Mouse (Mus musculus): Measurements from ENCODE around the gene Snrpf. TPM values are rescaled to one million over a fixed set of nuclear protein-coding genes. Genes with fewer than 3 reads are reported as not detected.

Gene Snrpf
- 158 and 236 TPM in 2 replicates for polyA plus RNA-seq (2012; rRNA removed)

DNA sequence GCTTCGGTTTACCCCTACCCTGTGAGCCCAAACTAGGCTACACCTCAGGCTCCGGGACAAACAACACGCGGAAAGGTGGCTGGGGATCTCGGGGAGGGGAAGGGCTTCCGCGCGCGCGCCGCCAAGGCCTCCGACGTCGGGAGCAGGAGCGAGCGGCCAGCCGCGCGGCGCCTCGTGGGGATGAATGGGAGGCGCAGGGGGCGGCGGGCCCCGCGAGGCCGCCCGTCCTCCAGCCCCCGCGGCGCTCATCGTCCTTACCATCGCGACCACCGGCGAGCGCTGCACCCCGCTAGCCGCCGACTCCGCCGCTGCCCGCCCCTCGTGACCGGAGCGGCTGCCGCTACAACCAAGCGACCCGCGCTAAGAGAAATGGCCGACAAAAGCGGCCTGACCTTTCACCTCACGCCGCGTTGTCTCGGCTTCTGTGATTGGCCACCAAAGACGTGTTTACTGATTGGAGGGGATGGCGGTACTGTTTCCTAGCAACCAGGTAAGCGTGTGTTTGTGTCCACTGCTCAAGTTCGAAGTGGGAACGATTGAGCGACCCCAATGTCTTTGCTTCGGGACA is at the start of gene Snrpf:
Gene Snrpf (minus strand): TSS at position 426 of the 568 bp plus-strand sequence.

DNA sequence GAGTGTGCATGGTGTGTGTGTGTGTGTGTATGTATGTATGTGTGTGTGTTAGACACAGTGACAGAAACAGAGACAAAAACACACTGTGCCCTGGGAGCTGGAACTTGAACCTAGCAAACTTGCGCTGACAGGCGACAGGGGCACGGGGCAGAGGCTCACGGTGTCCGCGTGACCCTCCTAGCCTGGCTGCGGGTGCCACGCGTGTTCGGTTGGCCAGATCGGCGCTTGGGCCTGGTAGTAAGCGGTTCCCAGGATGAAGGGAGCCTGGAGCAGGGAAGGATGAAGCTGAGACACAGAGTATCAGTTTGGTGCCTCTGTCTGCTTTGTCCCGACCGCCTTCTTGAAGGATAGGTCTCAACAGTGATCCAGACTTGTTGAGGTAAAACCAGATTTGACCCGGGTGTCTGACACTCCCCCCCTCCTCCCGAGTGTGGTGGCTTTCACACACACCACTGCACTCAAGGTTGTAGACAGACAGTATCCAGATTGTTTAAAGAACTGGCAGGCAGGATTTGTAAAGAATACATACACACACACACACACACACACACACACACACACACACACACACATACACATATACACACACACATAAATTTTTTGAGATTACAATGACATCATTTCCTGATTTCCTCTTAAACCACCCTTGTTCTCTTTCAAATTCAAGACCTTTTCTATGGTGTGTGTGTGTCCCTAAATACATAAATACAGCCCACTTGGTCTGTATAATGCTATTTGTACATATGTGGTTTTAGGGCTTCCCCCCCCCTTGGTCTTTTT is 48.9 kb downstream of the Snrpf start, which contains the start of gene Ccdc38:
Gene Ccdc38 (plus strand): TSS at position 202 of the 780 bp plus-strand sequence.

DNA sequence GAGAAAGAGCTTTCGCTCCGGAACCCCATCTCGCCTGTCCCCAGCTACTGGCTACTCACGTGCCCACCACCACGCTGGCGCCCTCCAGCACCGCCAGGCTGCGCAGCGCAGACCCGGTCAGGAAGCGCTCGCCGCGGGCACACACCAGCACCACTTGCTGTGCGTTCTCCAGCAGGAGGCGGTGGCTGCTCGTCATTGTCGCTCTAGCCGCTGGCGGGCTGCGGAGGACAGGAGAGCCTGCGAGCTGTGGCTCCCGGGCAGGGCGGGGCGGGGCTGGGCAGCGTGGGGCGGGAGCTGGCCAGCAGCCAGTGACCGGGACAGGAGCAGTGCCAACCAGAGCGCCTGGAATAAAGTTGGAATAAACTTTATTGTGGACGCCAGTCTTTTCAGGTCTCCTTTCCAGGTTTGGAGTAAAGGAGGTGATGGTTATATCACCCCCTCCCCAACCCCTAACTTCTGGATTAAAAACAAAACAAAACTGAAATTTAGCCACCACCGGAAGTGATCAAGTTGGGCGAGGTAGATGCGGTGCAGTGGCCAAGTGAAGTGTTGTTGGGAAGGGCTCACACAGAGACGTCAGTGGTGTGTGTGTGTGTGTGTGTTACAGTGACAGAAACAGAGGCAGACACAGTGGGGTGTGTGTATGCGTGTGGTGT is 49.6 kb downstream of the Snrpf start, which contains the start of gene Amdhd1:
Gene Amdhd1 (minus strand): TSS at position 259 of the 656 bp plus-strand sequence.

Other genes starting within 250 kb of the Snrpf start
- gene Lta4h, start 136.3 kb downstream of the Snrpf start, polyA plus RNA-seq (2012; rRNA removed): 93.5 and 137 TPM in 2 replicates
- 0.09 and 0.28 TPM in 2 replicates for gene Hal, start 100.9 kb downstream of the Snrpf start, polyA plus RNA-seq (2012; rRNA removed)
- 0.27 and 0.32 TPM in 2 replicates for gene Amdhd1, start 49.7 kb downstream of the Snrpf start, polyA plus RNA-seq (2012; rRNA removed)
- 0.04 and 0.06 TPM in 2 replicates for gene Ccdc38, start 49.1 kb downstream of the Snrpf start, polyA plus RNA-seq (2012; rRNA removed)
- gene Ntn4, start 51.0 kb upstream of the Snrpf start, polyA plus RNA-seq (2012; rRNA removed): 5.8 and 7.7 TPM in 2 replicates
- gene Usp44, start 241.8 kb upstream of the Snrpf start, polyA plus RNA-seq (2012; rRNA removed): 4.5 and 7.1 TPM in 2 replicates